Mouse (Mus musculus): Measurements from ENCODE around the gene Foxf2. TPM values are rescaled to one million over a fixed set of nuclear protein-coding genes. Genes with fewer than 3 reads are reported as not detected.

Foxf2 gene
- polyA plus RNA-seq, 1 experiment from 2014 or later = 0.20 TPM

GRCm38 (mm10) chr13:31614724-31615465 is 10.7 kb upstream of the Foxf2 start:
- WGBS = 2% methylated on average over 38 of the region's 38 CpGs
- H3K9me3 ChIP-seq (ENCODE audit: control insufficient read depth, low read length) = no peaks in the 10 kb centered on the region
- DNase-seq (ENCODE audit: low spot score) (peak; percentile 58), ATAC-seq (ENCODE audit: insufficient number of reproducible peaks, low FRiP score, low TSS enrichment, low read depth) (no peak)
- H3K4me1 ChIP-seq (ENCODE audit: control insufficient read depth, insufficient read depth, low read length) = no peaks in the 10 kb centered on the region; the same call in none of the 2 replicates
- peaks cover 81% of the 10 kb centered on the region for H3K27me3 ChIP-seq (ENCODE audit: control insufficient read depth, insufficient read depth, low read length)
- H3K4me2 ChIP-seq (ENCODE audit: low read depth, severe bottlenecking) = no peak overlapping the region
- no peak overlapping the region for H3K27ac ChIP-seq (replicated peaks; ENCODE audit: low read depth, low read length)
- no peak overlapping the region for H3K9ac ChIP-seq (ENCODE audit: low read length)
- no peaks in the 10 kb centered on the region for H3K36me3 ChIP-seq (ENCODE audit: control insufficient read depth, insufficient read depth, low read length)
- H3K4me3 ChIP-seq (ENCODE audit: low read depth, low read length) = no peak overlapping the region

- Histone ChIP-seq H3K4me2 (ENCODE audit: low read depth, severe bottlenecking) (no peak overlapping the region), H3K4me1 (ENCODE audit: control insufficient read depth, insufficient read depth, low read length) (no peaks in the 10 kb centered on the region; the same call in none of the 2 replicates), H3K9me3 (ENCODE audit: control insufficient read depth, low read length) (no peaks in the 10 kb centered on the region), H3K27ac (replicated peaks; ENCODE audit: low read depth, low read length) (no peak overlapping the region), H3K36me3 (ENCODE audit: control insufficient read depth, insufficient read depth, low read length) (no peaks in the 10 kb centered on the region), H3K9ac (ENCODE audit: low read length) (no peak overlapping the region), H3K27me3 (ENCODE audit: control insufficient read depth, insufficient read depth, low read length) (peaks cover 85% of the 10 kb centered on the region), H3K4me3 (ENCODE audit: low read depth, low read length) (no peak overlapping the region)
- peak; percentile 53 for DNase-seq (ENCODE audit: low spot score)
- no peak for ATAC-seq (ENCODE audit: insufficient number of reproducible peaks, low FRiP score, low TSS enrichment, low read depth)
- WGBS = 1% methylated on average over 17 of the region's 17 CpGs
Measured at GRCm38 (mm10) chr13:31615561-31616165, 10.0 kb upstream of the Foxf2 start.

- DNase-seq (ENCODE audit: low spot score) = no peak
- 1% methylated on average over 12 of the region's 12 CpGs for WGBS
- Histone ChIP-seq H3K9ac (ENCODE audit: low read length) (no peak overlapping the region), H3K4me3 (ENCODE audit: low read depth, low read length) (no peak overlapping the region), H3K27me3 (ENCODE audit: control insufficient read depth, insufficient read depth, low read length) (peaks cover 89% of the 10 kb centered on the region), H3K4me2 (ENCODE audit: low read depth, severe bottlenecking) (peak overlapping the region; percentile 36), H3K27ac (replicated peaks; ENCODE audit: low read depth, low read length) (no peak overlapping the region), H3K36me3 (ENCODE audit: control insufficient read depth, insufficient read depth, low read length) (no peaks in the 10 kb centered on the region), H3K4me1 (ENCODE audit: control insufficient read depth, insufficient read depth, low read length) (no peaks in the 10 kb centered on the region; the same call in none of the 2 replicates), H3K9me3 (ENCODE audit: control insufficient read depth, low read length) (no peaks in the 10 kb centered on the region)
- ATAC-seq (ENCODE audit: insufficient number of reproducible peaks, low FRiP score, low TSS enrichment, low read depth) = no peak
Measured at GRCm38 (mm10) chr13:31618001-31618400, 7.6 kb upstream of the Foxf2 start.

DNA sequence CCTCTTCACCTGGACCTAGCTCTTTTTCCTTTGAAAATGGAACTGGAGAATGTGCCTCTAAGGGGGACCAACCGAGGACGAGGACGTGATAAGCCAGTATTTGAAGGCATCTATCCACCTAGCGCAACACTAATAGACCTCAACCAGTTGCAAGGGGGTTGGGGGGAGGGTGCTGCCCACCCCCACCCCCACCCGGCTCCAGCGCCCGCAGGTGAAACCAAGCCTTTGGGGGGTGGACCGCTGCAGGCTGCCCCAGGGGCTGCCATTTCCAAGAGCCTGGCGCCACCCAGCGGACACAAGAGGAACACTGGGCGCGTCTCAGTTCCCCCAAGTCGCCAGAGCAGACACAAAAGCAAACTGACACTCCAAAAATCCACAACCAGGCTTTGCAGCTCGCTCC is 7.2 kb upstream of the Foxf2 start:
- no peaks in the 10 kb centered on the region for H3K36me3 ChIP-seq (ENCODE audit: control insufficient read depth, insufficient read depth, low read length)
- H3K9me3 ChIP-seq (ENCODE audit: control insufficient read depth, low read length) = no peaks in the 10 kb centered on the region
- peak overlapping the region; percentile 36 for H3K4me2 ChIP-seq (ENCODE audit: low read depth, severe bottlenecking)
- DNase-seq (ENCODE audit: low spot score) (peak; percentile 85), ATAC-seq (ENCODE audit: insufficient number of reproducible peaks, low FRiP score, low TSS enrichment, low read depth) (no peak; the same call in 1 of the 2 replicates)
- no peaks in the 10 kb centered on the region; the same call in none of the 2 replicates for H3K4me1 ChIP-seq (ENCODE audit: control insufficient read depth, insufficient read depth, low read length)
- no peak overlapping the region for H3K9ac ChIP-seq (ENCODE audit: low read length)
- H3K27me3 ChIP-seq (ENCODE audit: control insufficient read depth, insufficient read depth, low read length) = peaks cover 89% of the 10 kb centered on the region
- H3K27ac ChIP-seq (replicated peaks; ENCODE audit: low read depth, low read length) = no peak overlapping the region
- WGBS = under 1% methylated on average over 14 of the region's 14 CpGs
- H3K4me3 ChIP-seq (ENCODE audit: low read depth, low read length) = no peak overlapping the region

GRCm38 (mm10) chr13:31618919-31619655 is 6.5 kb upstream of the Foxf2 start:
- Histone ChIP-seq H3K27ac (replicated peaks; ENCODE audit: low read depth, low read length) (no peak overlapping the region), H3K27me3 (ENCODE audit: control insufficient read depth, insufficient read depth, low read length) (peaks cover 89% of the 10 kb centered on the region), H3K4me2 (ENCODE audit: low read depth, severe bottlenecking) (peak overlapping the region; percentile 36; the same call in 1 of the 2 replicates), H3K9ac (ENCODE audit: low read length) (no peak overlapping the region), H3K9me3 (ENCODE audit: control insufficient read depth, low read length) (no peaks in the 10 kb centered on the region), H3K4me1 (ENCODE audit: control insufficient read depth, insufficient read depth, low read length) (peaks cover 4% of the 10 kb centered on the region), H3K36me3 (ENCODE audit: control insufficient read depth, insufficient read depth, low read length) (no peaks in the 10 kb centered on the region), H3K4me3 (ENCODE audit: low read depth, low read length) (no peak overlapping the region)
- WGBS = 3% methylated on average over 18 of the region's 18 CpGs
- DNase-seq (ENCODE audit: low spot score) = no peak
- no peak for ATAC-seq (ENCODE audit: insufficient number of reproducible peaks, low FRiP score, low TSS enrichment, low read depth)

- no peak overlapping the region for H3K9ac ChIP-seq (ENCODE audit: low read length)
- H3K27me3 ChIP-seq (ENCODE audit: control insufficient read depth, insufficient read depth, low read length) = peaks cover 90% of the 10 kb centered on the region
- WGBS = under 1% methylated on average over 33 of the region's 33 CpGs
- H3K4me2 ChIP-seq (ENCODE audit: low read depth, severe bottlenecking) = peak overlapping the region; percentile 3; the same call in 1 of the 2 replicates
- no peaks in the 10 kb centered on the region for H3K9me3 ChIP-seq (ENCODE audit: control insufficient read depth, low read length)
- DNase-seq (ENCODE audit: low spot score) (peak; percentile 39), ATAC-seq (ENCODE audit: insufficient number of reproducible peaks, low FRiP score, low TSS enrichment, low read depth) (no peak)
- no peak overlapping the region for H3K27ac ChIP-seq (replicated peaks; ENCODE audit: low read depth, low read length)
- H3K4me1 ChIP-seq (ENCODE audit: control insufficient read depth, insufficient read depth, low read length) = peaks cover 12% of the 10 kb centered on the region
- no peak overlapping the region for H3K4me3 ChIP-seq (ENCODE audit: low read depth, low read length)
- H3K36me3 ChIP-seq (ENCODE audit: control insufficient read depth, insufficient read depth, low read length) = no peaks in the 10 kb centered on the region
Measured at GRCm38 (mm10) chr13:31619826-31620498, 5.7 kb upstream of the Foxf2 start.

GRCm38 (mm10) chr13:31620499-31620847 is 5.1 kb upstream of the Foxf2 start:
- Histone ChIP-seq H3K36me3 (ENCODE audit: control insufficient read depth, insufficient read depth, low read length) (no peaks in the 10 kb centered on the region), H3K4me1 (ENCODE audit: control insufficient read depth, insufficient read depth, low read length) (peaks cover 18% of the 10 kb centered on the region), H3K4me2 (ENCODE audit: low read depth, severe bottlenecking) (peak overlapping the region; percentile 3; the same call in 1 of the 2 replicates), H3K9ac (ENCODE audit: low read length) (no peak overlapping the region), H3K27me3 (ENCODE audit: control insufficient read depth, insufficient read depth, low read length) (peaks cover 90% of the 10 kb centered on the region), H3K27ac (replicated peaks; ENCODE audit: low read depth, low read length) (no peak overlapping the region), H3K9me3 (ENCODE audit: control insufficient read depth, low read length) (no peaks in the 10 kb centered on the region), H3K4me3 (ENCODE audit: low read depth, low read length) (no peak overlapping the region)
- DNase-seq (ENCODE audit: low spot score) (peak; percentile 48), ATAC-seq (ENCODE audit: insufficient number of reproducible peaks, low FRiP score, low TSS enrichment, low read depth) (no peak)
- WGBS = under 1% methylated on average over 10 of the region's 10 CpGs

- ATAC-seq (ENCODE audit: insufficient number of reproducible peaks, low FRiP score, low TSS enrichment, low read depth) (no peak), DNase-seq (ENCODE audit: low spot score) (no peak)
- peaks cover 90% of the 10 kb centered on the region for H3K27me3 ChIP-seq (ENCODE audit: control insufficient read depth, insufficient read depth, low read length)
- 9% methylated on average over 4 of the region's 4 CpGs for WGBS
- no peaks in the 10 kb centered on the region for H3K36me3 ChIP-seq (ENCODE audit: control insufficient read depth, insufficient read depth, low read length)
- no peak overlapping the region for H3K9ac ChIP-seq (ENCODE audit: low read length)
- peaks cover 22% of the 10 kb centered on the region for H3K4me1 ChIP-seq (ENCODE audit: control insufficient read depth, insufficient read depth, low read length)
- no peak overlapping the region for H3K4me3 ChIP-seq (ENCODE audit: low read depth, low read length)
- H3K4me2 ChIP-seq (ENCODE audit: low read depth, severe bottlenecking) = no peak overlapping the region
- no peaks in the 10 kb centered on the region for H3K9me3 ChIP-seq (ENCODE audit: control insufficient read depth, low read length)
- no peak overlapping the region for H3K27ac ChIP-seq (replicated peaks; ENCODE audit: low read depth, low read length)
Measured at GRCm38 (mm10) chr13:31620937-31621336, 4.7 kb upstream of the Foxf2 start.

Data from limb, embryonic 11.5 days (tissue).